Mouse (Mus musculus) layer of hippocampus, postnatal 36 days (tissue): ENCODE results near the gene Ppp4c. TPM values are rescaled to one million over a fixed set of nuclear protein-coding genes. Genes with fewer than 3 reads are reported as not detected.
A peak's percentile ranks its signal among the peaks of the same experiment; 100 is the strongest.

Source experiments
- DNase-seq, 2 experiments: peaks; one replicate each; pipeline ENCODE4 v3.0.0; 2022
- total RNA-seq, 2 experiments: library from RNA; stranded (reverse); gene quantifications; 2 replicates each; pipeline ENCODE4 v1.2.3; 2021

Gene Ppp4c
- total RNA-seq, 2 experiments from 2014 or later: 54.3 to 59.5 TPM

DNA sequence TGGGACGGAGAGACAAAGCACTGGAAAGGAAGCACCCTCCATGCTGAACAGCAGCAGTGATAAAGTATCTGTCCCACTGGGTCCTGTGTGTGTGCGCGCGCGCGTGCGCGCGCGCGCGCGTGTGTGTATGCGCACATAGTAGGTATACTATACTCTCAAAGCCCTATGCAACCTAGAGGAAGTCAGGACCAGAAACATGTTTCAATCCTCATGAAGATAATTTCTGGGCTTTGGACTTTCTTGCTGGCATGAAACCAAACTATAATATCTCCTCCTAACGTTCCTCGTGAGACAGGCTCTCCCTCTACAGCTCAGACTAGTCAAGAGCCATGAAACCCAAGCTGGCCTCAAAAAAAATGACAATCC is 8.7 kb upstream of the Ppp4c start:
- DNase-seq: no peak

DNA sequence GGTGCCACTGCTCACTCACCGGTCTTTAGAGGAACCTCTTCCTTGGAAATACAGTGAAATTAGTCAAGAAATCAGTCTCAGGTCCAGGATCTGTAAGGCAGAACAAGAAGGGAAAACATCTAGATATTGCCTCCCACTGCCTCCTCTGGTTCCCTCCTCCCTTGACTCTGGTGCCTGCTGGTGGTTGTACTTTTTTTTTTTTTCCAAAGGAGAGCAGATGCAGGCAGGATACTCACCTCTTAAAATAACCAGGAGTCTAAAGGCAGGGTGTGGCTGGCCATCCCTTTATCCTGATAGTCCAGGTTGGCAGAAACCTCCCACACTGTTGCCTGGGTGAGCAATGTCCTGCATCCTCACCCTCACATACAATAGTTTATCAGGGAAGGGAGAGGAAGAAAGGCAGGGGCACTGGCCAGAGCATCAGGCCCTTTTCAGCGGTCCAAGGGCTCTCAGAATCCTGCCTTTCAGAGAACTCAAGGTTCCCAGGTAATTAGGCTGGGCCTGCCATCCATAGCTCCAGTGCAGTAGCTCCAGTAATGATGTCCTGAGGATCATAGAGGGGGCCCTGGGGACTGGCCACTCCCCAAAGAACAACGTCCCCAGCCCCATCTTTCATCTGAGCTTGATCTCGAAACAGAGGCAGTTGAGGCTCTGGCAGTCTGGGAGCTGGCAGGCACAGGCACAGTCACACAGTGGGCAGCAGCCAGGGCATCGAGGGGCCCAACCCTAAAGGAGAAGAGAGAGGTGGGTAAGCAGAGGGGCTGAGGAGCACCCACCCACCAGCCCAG is 8.2 kb upstream of the Ppp4c start:
- DNase-seq: no peak

DNA sequence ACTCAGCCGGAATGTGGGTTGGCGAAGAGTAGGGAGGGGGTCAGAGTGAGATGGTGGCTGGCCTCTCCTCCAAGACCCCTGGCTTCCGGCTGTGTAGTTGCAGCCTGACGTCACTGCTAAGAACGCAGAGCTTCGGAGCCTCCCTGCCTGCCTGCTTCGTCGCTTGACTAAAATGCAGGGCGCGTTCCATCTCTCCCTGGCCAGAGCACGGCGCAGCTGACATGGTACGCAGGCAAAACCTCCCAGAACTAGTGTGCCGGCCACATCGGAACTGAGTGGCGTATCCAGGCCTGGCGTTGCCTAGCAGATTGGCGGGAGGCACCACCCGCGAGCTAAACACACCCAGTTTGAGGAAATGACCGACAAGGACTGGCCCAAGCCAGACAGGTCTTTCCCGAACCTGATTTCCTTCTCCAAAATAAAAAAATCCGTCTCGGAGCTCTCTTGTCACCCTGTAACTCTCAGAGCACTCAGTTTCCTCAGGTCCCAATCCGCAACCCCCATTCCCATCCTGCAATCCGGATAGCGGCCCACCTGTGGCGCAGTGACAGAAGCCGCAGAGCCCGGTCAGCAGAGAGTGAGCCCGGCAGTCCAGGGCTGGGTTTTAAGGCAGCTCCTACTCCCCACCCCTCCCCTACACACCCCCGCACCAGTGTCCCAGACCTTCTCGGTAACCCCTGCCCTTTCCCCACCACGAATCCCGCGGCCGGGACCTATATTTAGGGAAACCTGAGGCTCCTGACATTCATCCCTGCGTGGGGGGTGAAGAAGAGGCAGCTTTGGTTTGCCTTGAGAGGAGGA is 7.4 kb upstream of the Ppp4c start:
- DNase-seq: peak; percentile 79 to 86

DNA sequence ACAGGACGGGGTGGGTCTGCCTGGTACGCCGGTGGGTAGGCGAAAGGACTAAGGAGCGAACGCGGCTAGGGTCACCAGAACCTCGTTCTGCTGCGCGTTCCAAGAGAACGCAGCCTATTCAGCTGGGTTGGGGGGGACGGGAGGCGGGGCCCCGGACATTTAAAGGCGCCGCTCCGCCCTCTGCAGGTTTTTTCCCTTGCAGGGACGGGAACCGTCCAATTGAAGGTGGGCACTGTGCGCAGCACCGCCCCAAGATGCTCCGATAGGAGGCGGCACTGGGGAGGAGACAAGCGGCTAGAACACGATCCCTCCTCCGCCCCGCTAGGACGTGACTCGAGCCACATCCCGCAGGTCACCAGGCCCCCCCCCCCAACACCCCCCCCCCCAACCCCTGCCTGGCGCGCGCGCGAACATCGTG is 6.8 kb upstream of the Ppp4c start:
- peak; percentile 96 to 98 for DNase-seq

DNA sequence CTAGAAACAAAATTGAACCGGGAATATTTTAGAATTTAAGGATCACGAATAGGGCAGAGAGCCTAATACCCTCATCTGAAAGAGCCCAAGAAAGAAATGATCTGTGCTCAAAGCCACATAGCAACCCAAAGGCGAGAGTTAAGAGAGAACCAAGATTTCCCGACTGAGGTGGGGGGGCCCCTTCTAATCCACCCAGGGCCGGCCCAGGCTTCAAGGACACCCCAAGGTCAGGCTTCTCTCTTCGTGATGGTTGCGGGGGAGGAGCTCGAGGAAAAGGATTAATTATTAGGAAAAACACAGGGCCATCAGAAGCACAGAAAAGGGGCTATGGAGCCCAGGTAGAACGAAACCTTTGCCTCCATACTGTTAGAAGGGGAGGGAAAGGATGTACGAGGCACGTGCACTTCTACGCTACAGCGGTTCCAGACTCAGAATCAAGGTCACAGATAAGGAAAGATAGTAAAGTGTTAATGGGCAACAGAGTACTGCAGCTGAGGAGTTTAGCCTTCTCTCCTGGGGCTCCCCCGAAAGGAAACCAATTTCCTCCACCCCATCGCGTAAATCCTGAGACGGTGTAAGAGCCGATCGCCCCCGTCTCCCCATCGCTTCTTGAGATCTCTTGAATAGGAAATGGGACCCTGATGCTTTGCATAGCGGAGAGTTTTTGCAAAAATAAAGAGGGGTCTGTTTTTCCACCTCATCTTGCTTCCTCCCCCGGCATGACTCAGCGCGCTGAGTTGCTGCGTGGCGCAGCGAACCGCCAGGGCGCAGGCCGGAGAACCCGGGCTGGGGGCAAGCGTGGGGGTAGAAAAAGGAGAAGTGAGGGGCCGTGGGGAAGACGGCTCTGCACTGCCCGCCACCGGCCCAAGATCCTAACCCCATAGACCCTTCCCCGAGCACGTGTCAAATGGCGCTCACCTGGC is 6.1 kb upstream of the Ppp4c start:
- DNase-seq: no peak

DNA sequence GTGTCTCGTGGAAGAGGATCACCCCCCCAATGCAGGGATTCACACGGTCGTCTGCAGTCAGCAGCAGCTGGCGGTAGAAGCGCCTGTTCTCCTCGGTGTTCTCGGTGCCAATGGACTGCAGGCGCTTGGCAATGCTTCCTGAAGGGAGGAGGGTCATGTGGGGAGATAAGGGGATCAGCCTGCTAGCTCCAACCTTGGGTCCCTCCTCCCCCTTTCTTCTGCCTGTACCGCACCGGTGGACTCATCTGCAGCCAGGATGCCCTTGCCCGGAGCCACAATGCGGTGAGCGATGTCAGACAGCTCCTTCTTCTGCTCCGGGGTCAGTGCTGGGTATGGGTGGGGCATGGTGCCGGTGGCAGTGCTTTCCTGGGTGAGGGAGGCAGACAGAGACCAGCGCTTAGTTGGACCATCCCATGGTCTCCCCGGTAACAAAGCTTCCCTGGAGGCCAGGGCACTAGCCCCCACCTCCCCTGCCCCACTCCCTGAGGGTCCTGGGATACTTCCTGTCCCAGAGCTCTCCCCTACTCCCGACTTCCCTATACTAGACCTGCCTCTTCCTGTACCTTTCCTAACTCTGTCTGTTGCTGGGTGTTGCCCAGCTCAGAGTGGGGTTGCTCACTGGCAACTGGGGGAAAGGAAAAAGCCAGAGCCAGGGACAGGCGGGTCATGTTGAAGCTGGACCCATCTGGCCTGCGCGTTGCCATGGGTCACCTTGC is 5.3 kb upstream of the Ppp4c start, which contains the start of gene Fam57b:
Gene Fam57b (plus strand): TSS at position 258 of the 716 bp plus-strand sequence.
- no peak for DNase-seq

DNA sequence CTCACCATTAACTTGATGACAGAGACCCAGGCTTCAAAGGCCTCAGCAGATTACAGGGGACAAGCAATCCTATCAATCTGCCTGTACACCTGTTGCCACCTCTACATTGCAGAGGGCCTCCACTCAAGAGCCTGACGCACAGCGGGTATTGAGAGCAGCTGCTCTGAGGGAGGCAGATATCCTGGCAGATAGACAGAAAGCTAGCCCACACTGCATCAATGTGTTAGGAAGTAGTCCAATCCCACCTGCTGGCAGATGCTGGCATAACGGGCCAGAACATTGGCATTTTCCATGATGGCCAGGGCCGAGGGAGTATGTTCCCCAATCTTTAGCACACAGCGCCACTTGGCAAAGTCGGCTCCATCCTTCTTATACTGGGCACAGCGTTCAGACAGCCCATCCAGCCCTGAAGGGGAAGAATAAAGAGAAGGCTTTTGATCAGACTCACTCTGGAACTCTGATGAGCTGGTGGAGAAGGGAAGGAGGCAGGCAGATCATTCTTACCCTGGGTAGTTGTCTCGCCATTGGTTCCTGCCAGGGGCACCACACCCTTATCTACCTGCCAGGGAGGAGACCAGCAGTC is 4.1 kb upstream of the Ppp4c start:
- peak in 1 of 2 experiments; percentile 57 for DNase-seq

DNA sequence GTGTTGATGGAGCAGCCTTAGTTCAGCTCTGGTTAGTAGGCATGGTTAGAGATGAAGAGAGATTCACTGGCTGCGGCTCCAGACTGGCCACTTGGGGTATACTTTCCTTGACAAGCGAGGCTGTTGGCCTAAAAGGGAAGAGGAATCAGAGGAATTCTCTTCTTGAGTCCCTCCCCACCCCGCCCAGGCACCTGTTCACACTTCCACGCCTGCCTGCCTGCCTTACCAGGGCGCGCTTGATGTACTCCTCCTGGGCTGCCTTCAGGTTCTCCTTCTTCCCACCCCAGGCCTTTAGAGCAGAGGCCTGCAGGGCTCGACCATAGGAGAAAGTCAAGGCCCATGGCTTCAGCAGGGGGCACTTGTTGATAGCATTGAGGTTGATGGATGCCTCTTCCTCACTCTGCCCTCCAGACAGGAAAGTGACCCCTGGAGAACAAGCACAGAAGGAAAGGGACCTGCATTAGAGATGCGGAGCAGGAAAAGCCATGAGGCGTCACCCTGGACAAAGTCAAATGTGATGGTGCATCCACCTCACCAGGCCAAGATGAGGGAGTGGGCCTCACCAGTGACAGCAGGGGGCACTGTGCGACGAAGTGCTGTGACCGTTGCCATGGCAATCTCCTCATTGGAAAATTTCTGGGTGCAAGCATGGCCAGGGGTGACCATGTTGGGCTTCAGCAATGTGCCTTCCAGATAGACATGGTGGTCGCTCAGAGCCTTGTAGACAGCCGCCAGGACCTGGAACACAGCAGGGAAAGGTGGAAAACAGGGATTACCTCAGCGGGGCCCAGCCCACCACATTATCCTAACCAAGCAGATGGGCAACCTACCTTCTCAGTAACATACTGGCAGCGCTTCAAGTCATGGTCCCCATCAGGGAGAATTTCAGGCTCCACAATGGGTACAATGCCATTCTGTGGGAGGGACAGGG is 3.4 kb upstream of the Ppp4c start:
- no peak for DNase-seq

DNA sequence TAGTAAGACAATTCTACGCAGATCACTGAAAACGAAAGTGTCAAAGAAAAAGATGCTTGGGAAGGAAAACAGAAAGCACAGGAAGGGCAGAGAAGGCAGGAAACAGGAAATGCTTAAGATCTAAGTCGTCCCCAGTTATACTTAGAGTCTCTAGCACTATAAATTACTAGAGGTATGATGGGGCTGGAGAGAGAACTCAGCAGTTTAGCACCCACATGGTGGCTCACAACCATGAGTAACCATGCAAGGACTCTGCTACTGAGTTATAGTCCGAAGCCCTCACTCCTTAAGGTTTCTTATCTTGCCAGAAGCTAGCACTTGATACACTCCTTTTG is 1.9 kb upstream of the Ppp4c start:
- no peak for DNase-seq

DNA sequence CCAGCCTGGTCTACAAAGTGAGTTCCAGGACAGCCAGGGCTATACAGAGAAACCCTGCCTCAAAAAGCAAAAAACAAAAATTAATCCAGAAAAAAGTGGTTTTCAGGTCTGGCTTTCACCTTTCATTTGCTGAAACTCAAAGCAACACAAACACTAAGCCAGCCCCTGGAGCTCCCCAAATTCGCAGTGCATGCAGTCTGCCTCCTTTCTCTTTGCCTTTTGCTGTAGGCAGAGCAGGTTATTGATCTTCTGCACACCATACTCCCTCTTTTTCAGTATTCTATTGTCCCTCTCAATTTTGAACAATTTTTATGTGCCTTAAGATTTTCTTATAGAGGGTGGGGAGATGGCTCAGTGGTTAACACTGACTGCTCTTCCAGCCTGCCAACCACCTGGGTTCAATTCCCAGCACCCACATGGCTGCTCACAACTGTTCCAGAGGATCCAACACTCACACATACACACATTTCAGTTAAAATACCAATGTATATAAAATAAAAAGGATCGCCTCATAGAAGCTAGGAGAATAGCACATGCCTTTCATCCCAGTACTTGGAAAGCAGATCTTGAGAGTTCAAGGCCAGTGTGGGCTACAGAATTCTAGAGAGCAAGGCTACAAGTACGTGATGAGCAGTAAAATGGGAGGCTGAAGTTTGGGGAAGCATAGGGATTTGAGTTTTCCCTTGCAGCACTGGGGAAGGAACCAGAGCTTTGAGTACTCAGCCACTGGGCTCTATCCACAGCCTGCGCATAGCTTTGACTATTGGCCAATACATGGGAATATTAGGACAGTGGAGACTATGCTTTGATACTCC is 1.4 kb upstream of the Ppp4c start:
- DNase-seq: no peak

DNA sequence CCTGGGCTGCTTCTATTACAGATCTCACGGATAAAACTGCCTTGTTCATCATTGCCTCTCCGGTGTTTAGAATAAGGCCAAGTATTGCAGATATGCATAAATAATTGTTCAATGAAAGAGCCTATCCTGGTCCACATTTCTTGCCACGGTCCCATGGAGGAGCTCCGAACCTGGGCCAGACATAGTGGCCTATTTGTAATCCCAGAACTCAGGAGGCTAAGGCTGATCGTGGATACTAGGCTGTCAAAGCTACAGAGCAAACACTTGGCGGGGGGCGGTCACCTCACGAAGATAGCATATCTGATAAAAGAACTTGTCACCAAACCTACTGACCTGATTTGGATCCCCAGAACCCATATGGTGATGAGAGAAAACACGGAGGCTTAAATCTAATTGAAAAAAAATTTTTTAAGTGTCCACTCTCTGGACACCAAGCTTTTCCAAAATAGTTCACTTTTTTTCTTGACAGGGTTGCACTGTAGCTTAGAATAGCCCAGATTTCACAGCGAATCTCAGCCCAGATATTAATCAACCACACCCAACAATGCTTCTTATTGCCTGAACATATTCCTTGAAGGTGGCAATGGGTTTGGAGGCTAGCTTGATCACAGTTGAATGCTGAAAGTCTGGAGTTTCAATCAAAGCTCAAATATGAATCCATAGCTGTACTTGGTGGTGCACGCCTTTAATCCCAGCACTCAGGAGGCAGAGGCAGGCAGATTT is 586 bp upstream of the Ppp4c start:
- DNase-seq: no peak

DNA sequence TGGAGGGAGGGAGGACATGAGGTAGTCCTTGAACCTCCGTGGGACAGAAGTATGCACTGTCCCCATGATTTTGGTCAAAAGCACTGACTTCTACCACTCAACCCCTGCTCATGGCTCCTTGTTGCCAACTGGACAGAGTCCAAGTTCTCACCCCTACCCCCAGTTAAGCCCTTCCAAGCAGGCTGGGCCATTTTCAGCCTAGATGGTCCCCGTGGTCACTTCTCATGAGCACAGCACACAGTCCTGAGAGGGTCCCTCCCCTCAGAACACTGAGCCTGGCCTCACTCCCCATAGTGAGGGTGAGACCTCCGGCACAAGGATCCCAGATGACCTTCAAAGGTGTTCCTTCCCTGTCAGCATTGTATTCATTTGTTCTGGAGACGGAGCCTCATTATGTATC is 3.2 kb downstream of the Ppp4c start:
- no peak for DNase-seq

DNA sequence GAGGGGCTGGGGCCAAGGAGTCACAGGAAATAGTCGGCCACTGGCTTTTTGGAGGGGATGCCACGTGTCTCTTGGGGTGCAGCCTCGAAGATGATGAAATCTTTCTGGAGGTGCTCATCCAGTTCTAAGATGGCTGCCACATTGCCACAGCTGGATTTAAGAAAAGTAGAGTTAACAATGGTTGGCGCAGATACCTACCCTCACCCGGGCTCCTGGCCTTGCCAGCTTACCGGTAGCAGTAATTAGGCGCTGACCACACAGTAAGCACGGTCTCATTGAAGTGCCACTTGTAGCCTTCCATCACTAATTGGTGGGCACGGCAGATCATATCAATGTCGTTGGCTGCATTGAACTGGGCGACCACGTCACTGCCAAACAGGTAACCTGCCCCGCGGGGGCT is 6.2 kb downstream of the Ppp4c start:
- DNase-seq: no peak

DNA sequence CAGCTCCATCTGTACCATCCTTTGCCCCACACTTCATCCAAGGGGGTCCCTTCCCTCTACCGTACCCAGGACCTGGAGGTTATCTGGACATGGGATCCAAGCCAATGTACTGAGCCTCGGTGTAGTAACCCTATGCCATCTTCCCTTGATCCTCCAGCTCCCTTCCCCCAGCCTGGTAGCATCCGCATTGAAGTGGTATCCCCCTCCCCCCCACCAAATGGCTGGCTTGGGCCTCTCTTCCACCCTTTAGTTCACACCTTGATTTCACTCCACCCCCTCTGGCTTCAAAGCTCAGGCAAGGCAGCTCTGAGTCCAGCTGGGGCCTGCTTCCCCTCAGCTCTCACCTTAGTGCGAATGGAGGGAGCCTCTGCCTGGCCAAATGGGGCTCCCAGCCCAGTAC is 7.2 kb downstream of the Ppp4c start:
- no peak for DNase-seq

DNA sequence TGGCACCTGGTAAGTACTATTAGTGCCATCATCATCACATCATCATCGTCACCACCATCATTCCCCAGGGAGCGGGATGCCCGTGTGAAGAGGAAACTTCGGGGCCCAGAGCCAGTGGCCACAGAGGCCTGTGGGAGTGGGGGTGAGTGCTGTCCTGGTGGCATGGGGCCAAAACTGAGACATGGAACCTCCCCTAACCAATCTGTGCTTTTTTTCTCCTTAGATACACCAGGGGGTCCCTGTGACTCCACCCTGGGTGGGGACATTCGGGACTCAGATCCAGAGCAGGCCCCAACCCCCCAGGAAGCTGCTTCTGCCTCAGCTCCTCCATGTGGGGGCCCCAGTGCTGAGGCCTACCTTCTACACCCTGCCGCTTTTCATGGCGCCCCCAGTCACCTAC is 7.8 kb downstream of the Ppp4c start:
- no peak for DNase-seq

DNA sequence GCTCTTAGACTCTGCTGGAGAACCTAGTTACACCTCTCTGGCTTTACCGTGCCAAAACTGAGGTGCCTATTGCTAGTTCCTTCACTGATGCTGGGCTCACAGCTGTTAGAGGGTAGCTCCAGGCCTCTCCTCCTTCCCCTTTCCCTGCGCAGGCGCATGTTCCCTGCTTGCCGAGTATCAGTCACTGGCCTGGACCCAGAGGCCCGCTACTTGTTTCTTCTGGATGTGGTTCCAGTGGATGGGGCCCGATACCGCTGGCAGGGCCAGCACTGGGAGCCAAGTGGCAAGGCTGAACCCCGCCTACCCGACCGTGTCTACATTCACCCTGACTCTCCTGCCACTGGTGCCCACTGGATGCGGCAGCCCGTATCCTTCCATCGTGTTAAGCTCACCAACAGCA is 9.6 kb downstream of the Ppp4c start:
- no peak for DNase-seq

DNA sequence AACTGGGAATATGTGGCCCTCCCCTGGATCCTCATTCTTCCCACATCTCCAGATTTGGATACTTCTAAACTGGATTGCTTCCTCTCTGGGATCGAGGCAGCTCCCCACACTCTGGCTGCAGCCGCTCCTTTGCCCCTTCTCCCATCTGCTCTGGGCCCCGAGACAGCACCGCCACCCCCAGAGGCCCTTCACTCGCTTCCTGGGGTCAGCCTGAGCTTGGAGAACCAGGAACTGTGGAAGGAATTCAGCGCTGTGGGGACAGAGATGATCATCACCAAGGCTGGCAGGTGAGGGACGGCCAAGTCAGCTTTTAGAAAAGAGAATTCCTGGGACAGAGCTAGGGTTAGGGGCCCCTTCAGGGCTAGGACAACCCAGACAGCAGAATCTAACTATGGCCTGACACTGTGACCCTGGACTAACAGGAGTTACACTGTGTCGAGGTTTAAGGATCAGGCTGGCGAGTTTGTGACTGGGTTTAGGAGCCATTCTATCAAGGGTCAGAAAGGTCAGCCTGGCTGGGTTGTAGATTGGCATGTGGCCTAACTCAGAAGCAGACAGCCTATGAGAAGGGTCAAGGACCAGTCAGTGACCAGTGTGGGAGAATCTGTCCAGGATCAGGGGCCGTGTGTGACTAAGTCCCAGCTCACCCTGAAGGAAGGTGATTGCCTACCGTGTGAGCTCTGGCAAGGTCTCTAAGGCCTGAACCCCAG is 10.5 kb downstream of the Ppp4c start:
- DNase-seq: no peak

DNA sequence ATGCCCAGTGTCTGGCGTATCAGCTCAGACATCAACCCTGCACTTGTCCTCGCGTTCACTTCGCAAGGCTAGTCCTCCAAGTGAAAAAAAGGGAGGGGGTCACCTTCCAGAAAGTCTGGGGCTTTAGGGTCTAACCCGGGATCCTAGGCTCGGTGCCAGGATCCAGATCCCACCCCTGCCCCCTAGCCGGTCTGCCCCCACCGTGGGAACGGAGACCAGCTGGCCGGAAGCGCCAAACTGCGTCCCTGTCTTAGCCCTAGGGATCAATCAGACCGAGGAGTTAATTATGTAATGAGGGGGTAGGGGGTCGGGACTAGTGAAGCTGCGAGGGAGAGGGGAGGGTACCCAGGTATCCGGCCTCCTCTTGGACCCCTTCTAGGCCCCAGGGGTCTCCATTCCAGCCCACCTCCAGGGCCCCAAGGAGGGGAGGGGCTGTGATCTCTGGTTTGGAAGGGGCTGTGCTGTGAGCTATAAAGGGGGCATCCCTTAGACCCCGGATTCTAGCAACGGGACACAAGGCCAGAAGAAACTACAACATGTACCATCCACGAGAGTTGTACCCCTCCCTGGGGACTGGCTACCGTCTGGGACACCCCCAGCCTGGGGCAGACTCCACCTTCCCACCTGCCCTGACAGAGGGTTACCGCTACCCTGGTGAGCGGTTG is 11.2 kb downstream of the Ppp4c start, which contains the start of gene Tbx6:
Gene Tbx6 (plus strand): TSS at position 513 of the 665 bp plus-strand sequence.
- no peak for DNase-seq
